Mouse (Mus musculus) lung, postnatal 0 days (tissue): ENCODE results near the gene Syna. TPM values are rescaled to one million over a fixed set of nuclear protein-coding genes. Genes with fewer than 3 reads are reported as not detected.

ENCODE experiments used
- ATAC-seq: fragments of 200-750 bp; cut with Nextera tagmentation; 2 replicates; pipeline ENCODE4 v1.8.0; 2017; ENCODE audit warnings: moderate library complexity
- DNase-seq: peaks from one replicate; pipeline ENCODE4 v3.0.0-alpha.2; 2016; ENCODE audit warnings: low spot score
- H3K27ac ChIP-seq: fragments of 300-500 bp; sonication (generic); 2 replicates; pipeline ENCODE4 v1.5.1; 2014; ENCODE audit warnings: antibody characterized with exemption, mild to moderate bottlenecking, low read length, mixed read lengths
- H3K27me3 ChIP-seq: fragments of 300-500 bp; sonication (generic); replicated peaks from 2 replicates; pipeline ENCODE4 v1.6.1; 2014; ENCODE audit warnings: low read length, mixed read lengths; ENCODE audit not compliant: insufficient read depth
- H3K36me3 ChIP-seq: fragments of 300-500 bp; sonication (generic); 2 replicates; pipeline ENCODE4 v1.6.1; 2014; ENCODE audit warnings: low read length, mixed read lengths; ENCODE audit not compliant: insufficient read depth
- H3K4me1 ChIP-seq: fragments of 300-500 bp; sonication (generic); 2 replicates; pipeline ENCODE4 v1.6.1; 2014; ENCODE audit warnings: antibody characterized with exemption, low read depth, low read length, mixed read lengths; ENCODE audit not compliant: insufficient read depth
- H3K4me2 ChIP-seq: fragments of 300-500 bp; sonication (generic); replicated peaks from 2 replicates; pipeline ENCODE4 v1.6.1; 2014; ENCODE audit warnings: low read depth, mild to moderate bottlenecking, low read length, moderate library complexity, mixed read lengths
- H3K4me3 ChIP-seq: fragments of 300-500 bp; sonication (generic); 2 replicates; pipeline ENCODE4 v1.5.1; 2014; ENCODE audit warnings: low read depth, low read length
- H3K9ac ChIP-seq: fragments of 300-500 bp; sonication (generic); replicated peaks from 2 replicates; pipeline ENCODE4 v1.6.1; 2014; ENCODE audit warnings: low read depth, mild to moderate bottlenecking
- H3K9me3 ChIP-seq: fragments of 300-500 bp; sonication (generic); 2 replicates; pipeline ENCODE4 v1.6.1; 2016; ENCODE audit warnings: low read length, mixed read lengths
- CTCF ChIP-seq: IDR thresholded peaks from 2 replicates; pipeline ENCODE4 v1.5.1; 2016; ENCODE audit warnings: antibody characterized with exemption, mild to moderate bottlenecking
- EP300 ChIP-seq: IDR thresholded peaks from 2 replicates; pipeline ENCODE4 v1.6.1; 2016; ENCODE audit warnings: antibody characterized with exemption, mild to moderate bottlenecking, control low read depth
- WGBS: fragments of 180-500 bp; shearing (Covaris S2); extraction: QIAGEN DNeasy Blood & Tissue Kit; methylation state at CpG from one replicate; pipeline ENCODE4 v1.1.7; 2014; 5-methylcytosine and 5-hydroxymethylcytosine counted together
- polyA plus RNA-seq: library from polyadenylated mRNA; unstranded; fragments of >200 nt; fragmentation: Nextera tagmentation; extraction: Ambion mirVana; gene quantifications from 2 replicates; pipeline ENCODE4 v1.2.1, GENCODE M21; 2015

Syna gene
- polyA plus RNA-seq, 1 experiment from 2014 or later = 0.24 TPM

GRCm38 (mm10) chr5:134550836-134551232, 9.1 kb downstream of the Syna start:
- H3K27me3 ChIP-seq = no peaks in the 10 kb centered on the region
- DNase-seq (peak; percentile 22), ATAC-seq (no peak)
- peaks cover 23% of the 10 kb centered on the region; the same call in 1 of the 2 replicates for H3K4me1 ChIP-seq
- H3K9ac ChIP-seq = peak overlapping the region; percentile 76
- peak overlapping the region; percentile 86 for H3K4me2 ChIP-seq
- WGBS = 14% methylated on average over 6 of the region's 6 CpGs
- no peaks in the 10 kb centered on the region for H3K9me3 ChIP-seq
- no peak for TF ChIP-seq CTCF
- TF ChIP-seq EP300 = no peak
- peak overlapping the region; percentile 69 for H3K4me3 ChIP-seq
- H3K27ac ChIP-seq = peak overlapping the region; percentile 87; the same call in 1 of the 2 replicates
- no peaks in the 10 kb centered on the region for H3K36me3 ChIP-seq

DNA sequence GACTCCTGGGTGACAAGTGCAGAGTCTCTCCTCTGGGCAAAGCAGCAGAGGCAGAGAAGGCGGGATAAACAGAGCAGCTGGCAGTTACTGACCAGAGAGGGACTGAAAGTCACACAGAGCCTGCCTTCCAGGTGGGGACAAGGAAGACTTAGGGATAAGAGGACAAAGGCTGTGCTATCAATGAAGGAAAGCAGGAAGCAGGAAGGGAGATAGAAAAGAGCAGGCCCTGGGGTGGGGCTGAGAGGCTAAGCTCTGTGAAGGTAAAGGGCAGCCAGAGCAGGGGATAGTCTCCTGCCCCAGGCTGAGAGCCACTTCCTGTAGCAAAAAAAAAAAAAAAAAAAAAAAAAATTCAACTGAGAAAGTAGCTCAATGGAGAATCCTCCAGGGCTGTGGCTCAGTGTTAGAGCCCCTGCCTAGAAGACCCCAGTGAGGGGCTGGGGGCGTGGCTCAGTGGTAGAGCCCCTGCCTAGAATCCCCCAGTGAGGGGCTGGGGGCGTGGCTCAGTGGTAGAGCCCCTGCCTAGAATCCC, 10.3 kb downstream of the Syna start:
- Histone ChIP-seq H3K4me3 (no peak overlapping the region), H3K27me3 (no peaks in the 10 kb centered on the region), H3K4me1 (peaks cover 18% of the 10 kb centered on the region; the same call in 1 of the 2 replicates), H3K36me3 (no peaks in the 10 kb centered on the region), H3K9ac (no peak overlapping the region), H3K9me3 (no peaks in the 10 kb centered on the region), H3K4me2 (no peak overlapping the region), H3K27ac (no peak overlapping the region)
- no peak for ATAC-seq
- TF ChIP-seq EP300 (no peak), CTCF (no peak)
- 78% methylated on average over 2 of the region's 3 CpGs for WGBS
- no peak for DNase-seq

DNA sequence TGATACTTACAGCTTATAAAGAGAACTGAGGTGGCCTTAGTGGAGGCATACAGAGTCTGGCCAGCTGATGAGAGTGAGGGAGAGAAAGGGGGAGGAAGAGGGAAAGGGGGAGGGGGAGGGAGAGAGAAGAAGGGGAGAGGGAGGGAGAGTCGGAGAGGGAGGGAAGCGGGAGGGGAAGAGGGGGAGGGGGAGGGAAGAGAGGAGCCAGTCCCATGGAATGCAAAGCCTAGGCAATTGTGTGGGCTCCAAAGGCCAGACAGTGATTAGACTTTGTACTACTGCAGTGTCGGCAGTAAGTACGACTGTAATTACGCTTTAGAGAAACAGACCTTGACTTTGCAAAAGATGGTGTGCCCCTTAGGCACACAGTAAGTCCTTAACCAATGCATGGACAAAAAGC, 11.7 kb downstream of the Syna start:
- no peak for DNase-seq
- 40% methylated on average over 5 of the region's 5 CpGs for WGBS
- no peaks in the 10 kb centered on the region for H3K27me3 ChIP-seq

GRCm38 (mm10) chr5:134546790-134547189, 13.2 kb downstream of the Syna start:
- Histone ChIP-seq H3K4me1 (peaks cover 12% of the 10 kb centered on the region; the same call in 1 of the 2 replicates), H3K36me3 (no peaks in the 10 kb centered on the region), H3K4me2 (no peak overlapping the region), H3K4me3 (no peak overlapping the region), H3K27ac (no peak overlapping the region), H3K9me3 (no peaks in the 10 kb centered on the region), H3K27me3 (no peaks in the 10 kb centered on the region), H3K9ac (no peak overlapping the region)
- no peak for TF ChIP-seq CTCF
- no peak for TF ChIP-seq EP300
- ATAC-seq (no peak), DNase-seq (no peak)
- WGBS = 85% methylated on average over 7 of the region's 7 CpGs

More for the DNA sequence above, 11.7 kb downstream of the Syna start:
- H3K9ac ChIP-seq = no peak overlapping the region
- ATAC-seq = no peak
- TF ChIP-seq EP300 (no peak), CTCF (no peak)
- peaks cover 18% of the 10 kb centered on the region; the same call in 1 of the 2 replicates for H3K4me1 ChIP-seq
- H3K4me3 ChIP-seq = no peak overlapping the region
- H3K4me2 ChIP-seq = no peak overlapping the region
- no peaks in the 10 kb centered on the region for H3K9me3 ChIP-seq
- no peak overlapping the region for H3K27ac ChIP-seq
- H3K36me3 ChIP-seq = no peaks in the 10 kb centered on the region

DNA sequence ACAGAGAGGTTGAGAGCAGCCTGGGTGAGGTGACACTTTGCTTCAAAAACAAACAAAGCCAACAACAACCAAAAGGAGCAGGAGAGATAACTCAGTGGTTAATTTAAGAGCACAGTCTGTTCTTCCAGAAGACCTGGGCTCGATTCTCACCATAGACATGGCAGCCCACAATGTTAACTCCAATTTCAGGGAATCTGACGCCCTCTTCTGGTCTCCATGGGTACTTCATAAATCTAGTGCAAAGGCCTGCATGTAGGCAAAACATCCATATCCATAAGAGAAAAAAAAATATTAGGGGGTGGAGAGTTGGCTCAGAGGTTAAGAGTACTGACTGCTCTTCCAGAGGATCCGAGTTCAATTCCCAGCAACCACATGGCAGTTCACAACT, 14.7 kb downstream of the Syna start:
- ATAC-seq (no peak), DNase-seq (no peak)
- Histone ChIP-seq H3K27ac (no peak overlapping the region), H3K9me3 (no peaks in the 10 kb centered on the region), H3K4me2 (no peak overlapping the region), H3K36me3 (no peaks in the 10 kb centered on the region), H3K27me3 (no peaks in the 10 kb centered on the region), H3K4me1 (no peaks in the 10 kb centered on the region), H3K4me3 (no peak overlapping the region), H3K9ac (no peak overlapping the region)
- TF ChIP-seq EP300 = no peak
- TF ChIP-seq CTCF = peak; percentile 50
- WGBS = 52% methylated on average over 3 of the region's 3 CpGs

- no peaks in the 10 kb centered on the region for H3K36me3 ChIP-seq
- H3K4me1 ChIP-seq = no peaks in the 10 kb centered on the region
- H3K4me3 ChIP-seq = no peak overlapping the region
- DNase-seq (peak; percentile 40), ATAC-seq (no peak)
- no peak overlapping the region for H3K9ac ChIP-seq
- TF ChIP-seq EP300 (no peak), CTCF (no peak; the same call in 1 of the 2 replicates)
- no peaks in the 10 kb centered on the region for H3K9me3 ChIP-seq
- peak overlapping the region; percentile 17 for H3K27ac ChIP-seq
- 58% methylated on average over 19 of the region's 19 CpGs for WGBS
- no peaks in the 10 kb centered on the region for H3K27me3 ChIP-seq
- H3K4me2 ChIP-seq = no peak overlapping the region
These were observed 15.3 kb downstream of the Syna start for GRCm38 (mm10) chr5:134544516-134545241.
